Mouse (Mus musculus) spleen, adult 2 months (tissue): Measurements from ENCODE around the gene Fam168b.

Experiments
- CTCF ChIP-seq: fragments of 200-500 bp; IDR thresholded peaks from 2 replicates; pipeline ENCODE4 v1.5.1; 2011; ENCODE audit warnings: mild to moderate bottlenecking, inconsistent platforms; ENCODE audit not compliant: insufficient read depth, insufficient read length, insufficient replicate concordance; ENCODE audit errors: extremely low read depth
- POLR2A ChIP-seq: fragments of 200-500 bp; IDR thresholded peaks from 2 replicates; pipeline ENCODE4 v1.6.1; 2011; ENCODE audit warnings: low read depth, low read length, inconsistent platforms

GRCm38 (mm10) chr1:34810293-34810692, 32.6 kb downstream of the Fam168b start:
- no peak for TF ChIP-seq CTCF
- TF ChIP-seq POLR2A = no peak
